Mouse (Mus musculus) testis, adult 2 months (tissue): ENCODE measurements around the gene Ttn. TPM values are rescaled to one million over a fixed set of nuclear protein-coding genes. Genes with fewer than 3 reads are reported as not detected.

Experiments used
- H3K27ac ChIP-seq: fragments of 200-500 bp; 2 replicates; pipeline ENCODE4 v1.5.1; 2012; ENCODE audit warnings: low read depth, low read length; ENCODE audit not compliant: control insufficient read depth, insufficient read depth
- H3K27me3 ChIP-seq: fragments of 200-500 bp; 2 replicates; pipeline ENCODE4 v1.6.1; 2012; ENCODE audit warnings: mild to moderate bottlenecking, low read length, moderate library complexity; ENCODE audit not compliant: control insufficient read depth, insufficient read depth
- H3K36me3 ChIP-seq: fragments of 200-500 bp; 2 replicates; pipeline ENCODE4 v1.6.1; 2012; ENCODE audit warnings: mild to moderate bottlenecking, low read length; ENCODE audit not compliant: control insufficient read depth, insufficient read depth
- H3K4me1 ChIP-seq: fragments of 200-500 bp; 2 replicates; pipeline ENCODE4 v1.6.1; 2012; ENCODE audit warnings: low read length; ENCODE audit not compliant: control insufficient read depth, insufficient read depth
- H3K4me3 ChIP-seq: fragments of 200-500 bp; 2 replicates; pipeline ENCODE4 v1.5.1; 2012; ENCODE audit warnings: low read depth, mild to moderate bottlenecking, low read length, moderate library complexity, mixed read lengths; ENCODE audit not compliant: control insufficient read depth
- CTCF ChIP-seq: fragments of 200-500 bp; IDR thresholded peaks from 2 replicates; pipeline ENCODE4 v1.5.1; 2012; ENCODE audit warnings: low read depth, mild to moderate bottlenecking, inconsistent platforms, low read length, moderate library complexity; ENCODE audit not compliant: control insufficient read depth, insufficient read depth, insufficient replicate concordance
- POLR2A ChIP-seq: fragments of 200-500 bp; IDR thresholded peaks from 2 replicates; pipeline ENCODE4 v1.6.1; 2012; ENCODE audit warnings: low read depth, mild to moderate bottlenecking, inconsistent platforms, low read length, moderate library complexity; ENCODE audit not compliant: control insufficient read depth
- polyA plus RNA-seq: library from polyadenylated mRNA; depleted of rRNA; stranded (reverse); fragments of >200 nt; gene quantifications from 2 replicates; pipeline ENCODE4 v1.2.3, GENCODE M21; 2012

Gene Ttn
- polyA plus RNA-seq, 1 experiment: 0.16 TPM

- H3K27me3 ChIP-seq: no peaks in the 10 kb centered on the region
- no peaks in the 10 kb centered on the region for H3K4me1 ChIP-seq
- no peak overlapping the region for H3K27ac ChIP-seq
- no peak for TF ChIP-seq POLR2A
- no peaks in the 10 kb centered on the region for H3K36me3 ChIP-seq
- no peak overlapping the region for H3K4me3 ChIP-seq
These were observed 96.5 kb downstream of the Ttn start for GRCm38 (mm10) chr2:76885855-76886254.

GRCm38 (mm10) chr2:76881406-76881805, 100.9 kb downstream of the Ttn start:
- Histone ChIP-seq H3K27me3 (no peaks in the 10 kb centered on the region), H3K4me1 (no peaks in the 10 kb centered on the region), H3K27ac (no peak overlapping the region), H3K4me3 (no peak overlapping the region), H3K36me3 (no peaks in the 10 kb centered on the region)
- TF ChIP-seq CTCF: no peak
- TF ChIP-seq POLR2A: no peak

GRCm38 (mm10) chr2:76875587-76875986, 106.8 kb downstream of the Ttn start:
- Histone ChIP-seq H3K27me3 (no peaks in the 10 kb centered on the region), H3K4me1 (no peaks in the 10 kb centered on the region), H3K36me3 (no peaks in the 10 kb centered on the region), H3K27ac (no peak overlapping the region), H3K4me3 (no peak overlapping the region)
- TF ChIP-seq CTCF (no peak), POLR2A (no peak)

GRCm38 (mm10) chr2:76866928-76867327, 115.4 kb downstream of the Ttn start:
- H3K36me3 ChIP-seq: no peaks in the 10 kb centered on the region
- no peak overlapping the region for H3K4me3 ChIP-seq
- no peak for TF ChIP-seq POLR2A
- no peak for TF ChIP-seq CTCF
- no peaks in the 10 kb centered on the region for H3K4me1 ChIP-seq
- no peak overlapping the region for H3K27ac ChIP-seq
- no peaks in the 10 kb centered on the region for H3K27me3 ChIP-seq

- no peaks in the 10 kb centered on the region for H3K27me3 ChIP-seq
- no peak overlapping the region for H3K4me3 ChIP-seq
- H3K27ac ChIP-seq: no peak overlapping the region
- no peaks in the 10 kb centered on the region for H3K36me3 ChIP-seq
- H3K4me1 ChIP-seq: no peaks in the 10 kb centered on the region
- TF ChIP-seq CTCF (no peak), POLR2A (no peak)
These were observed 116.8 kb downstream of the Ttn start for GRCm38 (mm10) chr2:76865497-76865896.

GRCm38 (mm10) chr2:76861327-76861726, 121.0 kb downstream of the Ttn start:
- H3K27me3 ChIP-seq: no peaks in the 10 kb centered on the region
- H3K4me1 ChIP-seq: no peaks in the 10 kb centered on the region
- H3K36me3 ChIP-seq: no peaks in the 10 kb centered on the region
- H3K27ac ChIP-seq: no peak overlapping the region
- no peak overlapping the region for H3K4me3 ChIP-seq
- TF ChIP-seq POLR2A: no peak
- TF ChIP-seq CTCF: no peak

GRCm38 (mm10) chr2:76850066-76850465, 132.3 kb downstream of the Ttn start:
- Histone ChIP-seq H3K36me3 (no peaks in the 10 kb centered on the region), H3K27me3 (no peaks in the 10 kb centered on the region), H3K4me1 (no peaks in the 10 kb centered on the region), H3K27ac (no peak overlapping the region), H3K4me3 (no peak overlapping the region)
- TF ChIP-seq POLR2A (no peak), CTCF (no peak)

GRCm38 (mm10) chr2:76843162-76843561, 139.2 kb downstream of the Ttn start:
- H3K4me3 ChIP-seq: no peak overlapping the region
- H3K36me3 ChIP-seq: no peaks in the 10 kb centered on the region
- no peaks in the 10 kb centered on the region for H3K4me1 ChIP-seq
- TF ChIP-seq POLR2A (no peak), CTCF (no peak)
- H3K27ac ChIP-seq: no peak overlapping the region
- H3K27me3 ChIP-seq: no peaks in the 10 kb centered on the region

GRCm38 (mm10) chr2:76820472-76820871, 161.9 kb downstream of the Ttn start:
- Histone ChIP-seq H3K4me1 (no peaks in the 10 kb centered on the region), H3K4me3 (no peak overlapping the region), H3K36me3 (no peaks in the 10 kb centered on the region), H3K27ac (no peak overlapping the region), H3K27me3 (no peaks in the 10 kb centered on the region)
- TF ChIP-seq POLR2A (no peak), CTCF (no peak)
